Mouse (Mus musculus): Measurements from ENCODE around the gene Gabbr2.

DNA sequence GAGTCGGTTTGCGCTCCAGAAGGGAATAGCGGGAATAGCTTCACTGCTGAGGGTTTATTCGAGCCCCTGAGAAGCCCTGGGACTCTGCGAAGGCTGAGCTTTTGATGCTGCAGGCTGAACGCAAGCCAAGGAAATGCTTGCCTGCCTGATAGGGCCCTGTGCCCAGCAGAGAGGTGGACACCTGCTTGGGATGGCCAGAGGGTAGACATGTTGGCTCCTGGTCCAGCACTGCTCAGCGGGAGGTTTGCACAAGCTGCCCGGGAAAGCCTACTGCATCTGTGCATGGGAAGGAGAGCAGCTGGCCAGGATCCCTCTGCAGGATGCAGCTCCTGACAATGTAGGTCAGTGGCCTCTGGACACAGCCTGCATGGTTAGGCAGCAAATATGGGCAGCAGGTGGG, 301.1 kb downstream of the Gabbr2 start:
- TF ChIP-seq POLR2A (IDR thresholded peaks at IDR 0.05; ENCODE audit: borderline replicate concordance, extremely low read depth, insufficient read depth, insufficient read length, poor library complexity, severe bottlenecking) = no peak
- no peak for TF ChIP-seq CTCF (IDR thresholded peaks at IDR 0.05; ENCODE audit: borderline replicate concordance, extremely low read depth, insufficient read depth, insufficient read length)
